Mouse (Mus musculus): ENCODE measurements around the gene Olfr616.

GRCm38 (mm10) chr7:103612434-103612833, 43.5 kb upstream of the Olfr616 start, which contains the start of gene Olfr620:
- TF ChIP-seq CTCF (IDR thresholded peaks at IDR 0.05; ENCODE audit: low read depth, low read length) (no peak), GATA1 (IDR thresholded peaks at IDR 0.05; ENCODE audit: borderline replicate concordance, low read length) (no peak), POLR2AphosphoS5 (IDR thresholded peaks at IDR 0.05; ENCODE audit: insufficient replicate concordance, low read depth, low read length) (no peak), TAL1 (conservative IDR thresholded peaks at IDR 0.05; ENCODE audit: low read depth, low read length) (no peak), GATA2 (IDR thresholded peaks at IDR 0.05; ENCODE audit: borderline replicate concordance, low read depth, low read length) (no peak)
